Mouse (Mus musculus) embryo, embryonic 10 days (tissue): Measurements from ENCODE around the gene Gm49383.
A peak's percentile ranks its signal among the peaks of the same experiment; 100 is the strongest.

Source experiments
- DNase-seq: peaks from one replicate; pipeline ENCODE4 v3.0.0-alpha.2; 2015; ENCODE audit warnings: low spot score

The Gm49383 gene

GRCm38 (mm10) chr12:69196444-69197377 is at the start of gene Gm49383:
Gene Gm49383, minus strand, starts transcription at chr12:69197104.
- peak; percentile 84 for DNase-seq

- peak; percentile 84 for DNase-seq
Observed at GRCm38 (mm10) chr12:69241771-69242431, 45.0 kb upstream of the Gm49383 start.

- DNase-seq, result no peak
Observed at GRCm38 (mm10) chr12:69241405-69241770, 44.5 kb upstream of the Gm49383 start.

- DNase-seq, result no peak
Observed at GRCm38 (mm10) chr12:69240876-69241275, 44.0 kb upstream of the Gm49383 start, which contains the start of gene Klhdc1. Gene Klhdc1, plus strand, starts transcription at chr12:69241176.

GRCm38 (mm10) chr12:69238284-69238683 is 41.4 kb upstream of the Gm49383 start:
- no peak for DNase-seq

- DNase-seq, result no peak
Observed at GRCm38 (mm10) chr12:69235782-69236181, 38.9 kb upstream of the Gm49383 start.

GRCm38 (mm10) chr12:69229251-69229650 is 32.3 kb upstream of the Gm49383 start:
- peak; percentile 18 for DNase-seq

GRCm38 (mm10) chr12:69227776-69228466 is 31.0 kb upstream of the Gm49383 start, which contains the start of gene Pole2:
Gene Pole2, minus strand, starts transcription at chr12:69228195.
- peak; percentile 90 for DNase-seq

- no peak for DNase-seq
Observed at GRCm38 (mm10) chr12:69220613-69221277, 23.8 kb upstream of the Gm49383 start.

- DNase-seq, result no peak
Observed at GRCm38 (mm10) chr12:69216587-69216986, 19.7 kb upstream of the Gm49383 start.

- no peak for DNase-seq
Observed at GRCm38 (mm10) chr12:69215000-69215785, 18.3 kb upstream of the Gm49383 start.

- DNase-seq, result no peak
Observed at GRCm38 (mm10) chr12:69214393-69214792, 17.5 kb upstream of the Gm49383 start.

- no peak for DNase-seq
Observed at GRCm38 (mm10) chr12:69213186-69213777, 16.4 kb upstream of the Gm49383 start.

GRCm38 (mm10) chr12:69211057-69211456 is 14.2 kb upstream of the Gm49383 start:
- DNase-seq, result peak; percentile 24

- no peak for DNase-seq
Observed at GRCm38 (mm10) chr12:69210056-69210979, 13.4 kb upstream of the Gm49383 start.

GRCm38 (mm10) chr12:69208520-69208919 is 11.6 kb upstream of the Gm49383 start:
- no peak for DNase-seq

GRCm38 (mm10) chr12:69207926-69208325 is 11.0 kb upstream of the Gm49383 start:
- no peak for DNase-seq

- no peak for DNase-seq
Observed at GRCm38 (mm10) chr12:69207396-69207795, 10.5 kb upstream of the Gm49383 start.

- DNase-seq, result peak; percentile 46
Observed at GRCm38 (mm10) chr12:69204052-69204833, 7.3 kb upstream of the Gm49383 start, which contains the start of gene Gm49384. Gene Gm49384, minus strand, starts transcription at chr12:69204267.
